Mouse (Mus musculus) G1E-ER4 (cell line): ENCODE results near the gene Cacna1s. TPM values are rescaled to one million over a fixed set of nuclear protein-coding genes. Genes with fewer than 3 reads are reported as not detected.

Source experiments
- GATA1 ChIP-seq: IDR thresholded peaks from one replicate; pipeline ENCODE4 v1.8.0; 2012; ENCODE audit warnings: low read length, inconsistent platforms
- polyA plus RNA-seq: library from polyadenylated mRNA; stranded (reverse); fragments of >175 nt; gene quantifications from 2 replicates; pipeline ENCODE4 v1.2.3, GENCODE M21; 2012

Cacna1s gene
- polyA plus RNA-seq = not detected in 2 replicates

GRCm38 (mm10) chr1:136052547-136052946, at the start of gene Cacna1s:
TSS of gene Cacna1s (plus strand) at chr1:136052750.
- no peak for TF ChIP-seq GATA1

DNA sequence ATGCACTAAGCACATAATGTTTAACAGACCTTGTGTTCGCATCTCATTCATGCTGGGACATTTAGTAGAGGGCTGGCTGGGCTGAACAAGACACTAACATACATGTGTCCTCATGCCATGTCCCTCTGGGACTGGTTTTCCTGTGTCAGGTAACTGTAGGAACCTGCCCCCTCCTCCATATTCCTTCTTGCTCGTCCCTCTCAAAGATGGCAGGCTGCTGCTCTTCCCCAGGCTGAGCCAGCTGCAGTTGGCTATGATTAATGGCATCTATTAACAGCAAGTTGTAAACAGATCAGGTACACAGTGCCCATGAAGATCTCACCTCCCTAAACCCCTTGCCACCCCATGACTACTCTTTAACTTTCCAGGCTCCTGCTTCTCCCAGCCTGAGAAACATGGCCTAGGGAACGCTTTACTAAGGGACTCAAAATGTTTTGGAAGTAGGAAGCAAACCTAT, 46.2 kb upstream of the Cacna1s start, which contains the start of gene Igfn1:
TSS of gene Igfn1 (minus strand) at position 51 of the 457 bp plus-strand sequence.
- no peak for TF ChIP-seq GATA1

DNA sequence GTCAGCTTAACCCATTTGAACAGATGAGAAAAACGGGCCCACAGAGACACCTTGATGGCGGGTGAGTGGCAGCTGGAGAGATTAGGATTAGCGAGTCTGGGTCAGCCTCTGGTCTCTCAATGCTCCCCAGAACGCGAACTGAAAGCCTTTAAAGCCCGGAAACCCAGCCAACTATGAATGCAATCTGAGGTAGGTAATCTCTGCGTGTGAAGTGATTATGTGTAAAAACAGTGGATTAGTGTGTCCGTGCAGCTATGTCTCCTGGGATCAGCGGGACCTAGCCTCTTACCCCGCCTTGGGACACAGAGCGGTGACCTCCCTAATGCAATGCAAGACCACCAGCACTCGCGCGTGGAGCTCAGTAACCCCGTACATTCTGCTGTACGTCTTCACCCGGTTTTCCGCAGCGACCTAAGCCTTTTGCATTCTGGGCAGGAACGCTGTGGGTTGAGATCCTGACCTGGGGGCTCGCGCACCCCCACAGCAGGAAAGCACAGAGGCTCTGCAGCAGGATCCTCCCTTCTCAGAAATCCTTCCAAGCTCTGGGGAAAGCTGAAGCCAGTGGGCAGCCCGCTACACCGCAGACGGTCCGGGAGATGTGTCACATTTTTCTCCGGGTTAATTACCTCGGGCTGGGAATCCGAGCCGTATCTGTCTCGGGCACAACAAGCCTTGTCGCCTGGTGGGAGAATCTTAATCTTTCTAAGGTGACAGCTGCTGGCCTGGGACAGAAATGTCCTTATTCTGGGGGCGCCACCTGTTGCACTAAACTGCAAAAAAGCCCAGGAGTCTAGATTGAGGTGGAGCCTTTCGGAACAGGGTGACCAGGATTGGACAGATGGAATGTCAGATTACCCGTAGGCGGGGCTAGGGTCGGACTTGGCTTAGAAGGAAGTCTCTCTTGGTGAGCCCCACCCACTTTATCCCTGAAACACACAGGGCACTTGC, 45.1 kb upstream of the Cacna1s start, which contains the start of gene Tmem9:
TSS of gene Tmem9 (plus strand) at position 940 of the 948 bp plus-strand sequence.
- no peak for TF ChIP-seq GATA1

GRCm38 (mm10) chr1:136008159-136008533, 44.4 kb upstream of the Cacna1s start:
- TF ChIP-seq GATA1 = no peak

DNA sequence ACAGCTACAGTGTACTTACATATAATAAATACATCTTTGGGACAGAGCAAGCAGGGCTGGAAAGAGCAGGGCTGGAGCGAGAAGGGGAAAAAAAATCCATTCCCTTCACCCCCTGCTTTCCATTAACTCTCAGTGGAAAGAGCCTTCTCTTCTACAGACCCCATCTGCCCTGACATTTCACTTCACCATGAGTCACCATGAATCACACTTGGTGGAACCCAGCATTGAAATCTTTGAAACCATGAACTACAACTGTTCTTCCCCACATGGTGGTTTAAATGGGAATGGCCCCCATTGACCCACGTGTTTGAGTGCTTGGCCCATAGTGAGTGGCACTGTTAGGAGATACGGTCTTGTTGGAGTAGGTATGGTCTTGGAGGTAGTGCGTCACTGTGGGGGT, 42.3 kb upstream of the Cacna1s start:
- TF ChIP-seq GATA1 = no peak

- TF ChIP-seq GATA1 = no peak
These were observed 39.0 kb upstream of the Cacna1s start for GRCm38 (mm10) chr1:136013513-136013912.

DNA sequence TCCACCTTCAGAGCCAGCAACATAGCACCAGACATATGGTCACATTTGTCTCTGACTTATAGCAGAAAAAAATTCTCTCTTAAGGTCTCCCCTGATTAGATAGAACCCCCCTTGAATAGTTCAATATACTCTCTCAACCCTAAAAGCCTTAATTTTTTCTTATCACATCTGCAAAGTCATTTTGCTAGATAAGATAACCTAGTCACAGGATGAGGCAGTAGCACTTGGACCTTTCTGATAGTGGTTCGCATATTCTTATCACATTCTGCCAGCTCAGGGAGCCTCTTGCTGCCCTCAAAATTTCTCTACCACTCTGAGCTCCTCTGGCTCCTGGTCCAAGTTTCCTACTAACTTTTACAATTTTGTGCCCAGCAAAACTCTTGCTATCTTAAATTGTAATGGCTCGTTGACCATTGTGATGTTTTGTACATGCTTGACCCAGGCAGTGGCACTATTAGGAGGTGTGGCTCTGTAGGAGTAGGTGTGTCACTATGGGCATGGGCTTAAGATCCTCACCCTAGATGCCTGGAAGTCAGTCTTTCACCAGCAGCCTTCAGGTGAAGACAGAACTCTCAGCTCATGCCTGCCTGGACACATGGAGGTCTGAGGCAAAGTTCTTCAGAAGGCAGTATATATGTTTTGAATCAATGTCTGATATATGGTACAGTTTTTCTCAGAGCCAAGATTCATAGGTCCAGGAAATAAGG, 37.6 kb upstream of the Cacna1s start:
- peak; percentile 100 for TF ChIP-seq GATA1

- no peak for TF ChIP-seq GATA1
These were observed 35.2 kb upstream of the Cacna1s start for GRCm38 (mm10) chr1:136017307-136017706.

- TF ChIP-seq GATA1 = no peak
These were observed 34.6 kb upstream of the Cacna1s start for GRCm38 (mm10) chr1:136017907-136018313.

DNA sequence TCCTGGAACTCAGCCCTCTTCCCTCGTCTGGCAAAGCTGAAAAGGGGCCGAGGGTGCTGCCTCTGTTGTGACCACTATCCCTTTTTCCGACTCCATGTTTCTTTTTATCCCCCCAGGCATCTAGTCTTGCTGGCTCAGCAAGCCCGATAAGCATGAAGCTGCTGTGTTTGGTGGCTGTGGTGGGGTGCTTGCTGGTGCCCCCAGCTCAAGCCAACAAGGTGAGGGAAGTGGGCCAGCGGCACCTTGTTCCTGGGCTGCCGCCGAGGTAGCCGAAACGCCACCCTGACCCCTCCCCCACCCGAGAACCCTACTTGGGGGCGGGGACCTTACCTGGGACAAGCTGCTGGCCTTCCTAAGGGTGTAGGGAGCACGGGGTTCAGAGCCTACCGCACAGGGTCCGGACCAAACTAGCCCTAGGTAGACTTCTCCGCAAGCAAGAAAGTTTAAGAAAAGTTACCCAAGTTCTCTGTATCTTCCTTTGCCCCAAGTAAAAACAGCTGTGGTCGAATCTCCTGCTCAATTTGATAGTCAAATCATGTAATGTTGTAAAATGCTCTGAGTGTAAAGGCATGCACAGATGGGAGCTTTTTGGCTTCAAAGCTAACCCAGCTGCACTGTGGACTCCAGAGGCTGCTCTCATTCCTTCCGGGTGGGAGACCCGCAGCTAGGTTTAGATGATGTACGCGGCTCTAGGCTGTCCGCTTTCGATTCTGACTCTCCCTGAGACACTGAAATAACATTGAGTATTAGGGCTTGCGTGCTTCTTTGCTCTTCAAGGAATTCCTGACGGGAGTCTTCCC, 34.0 kb upstream of the Cacna1s start:
- TF ChIP-seq GATA1 = no peak

GRCm38 (mm10) chr1:136030201-136030600, 22.3 kb upstream of the Cacna1s start:
- TF ChIP-seq GATA1 = no peak

GRCm38 (mm10) chr1:136031697-136032096, 20.9 kb upstream of the Cacna1s start:
- no peak for TF ChIP-seq GATA1

GRCm38 (mm10) chr1:136032961-136033360, 19.6 kb upstream of the Cacna1s start:
- TF ChIP-seq GATA1 = no peak

- TF ChIP-seq GATA1 = no peak
These were observed 13.6 kb upstream of the Cacna1s start for GRCm38 (mm10) chr1:136038746-136039538.

DNA sequence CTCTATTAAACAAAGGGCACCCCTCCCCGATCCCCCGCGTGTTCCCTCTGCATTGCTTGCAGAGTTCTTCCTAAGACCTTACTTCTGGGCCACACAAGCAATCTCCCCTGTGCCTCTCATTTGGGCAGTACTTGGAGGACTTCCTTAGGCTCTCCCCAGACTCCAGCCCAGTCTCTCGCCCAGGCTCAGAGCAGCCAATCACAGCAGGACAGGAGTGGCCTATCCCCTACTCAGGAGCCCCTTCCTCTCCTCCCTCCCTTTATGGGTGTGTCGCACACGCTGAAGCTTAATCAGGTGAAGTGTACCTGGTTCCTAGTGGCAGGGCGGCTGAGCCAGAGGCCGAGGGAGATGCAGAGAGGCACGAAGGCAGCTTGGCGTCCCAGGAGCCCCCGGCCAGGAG, 12.1 kb upstream of the Cacna1s start:
- no peak for TF ChIP-seq GATA1

GRCm38 (mm10) chr1:136040874-136041273, 11.7 kb upstream of the Cacna1s start:
- no peak for TF ChIP-seq GATA1
